Mouse (Mus musculus) adrenal gland, adult 8-10 months (tissue): ENCODE measurements around the gene Ppfia1. TPM values are rescaled to one million over a fixed set of nuclear protein-coding genes. Genes with fewer than 3 reads are reported as not detected.

ENCODE experiments used
- DNase-seq: peaks from one replicate; pipeline ENCODE4 v3.0.0; 2022
- total RNA-seq, 4 experiments: library from RNA; stranded (reverse); gene quantifications; 2 replicates each; pipeline ENCODE4 v1.2.4; 2022

Ppfia1 gene
- 10 to 100 TPM; 48.2 to 63.2 (median 54.5) TPM for total RNA-seq

GRCm38 (mm10) chr7:144553237-144554122 is at the start of gene Ppfia1:
Ppfia1 (minus strand) TSS chr7:144553729.
- peak; percentile 96 for DNase-seq

- no peak for DNase-seq
Measured at GRCm38 (mm10) chr7:144600333-144600900, 46.9 kb upstream of the Ppfia1 start.

- no peak for DNase-seq
Measured at GRCm38 (mm10) chr7:144589508-144589907, 36.0 kb upstream of the Ppfia1 start.

GRCm38 (mm10) chr7:144587291-144587690 is 33.8 kb upstream of the Ppfia1 start:
- DNase-seq = no peak

GRCm38 (mm10) chr7:144585648-144586047 is 32.1 kb upstream of the Ppfia1 start:
- DNase-seq = peak; percentile 55

- DNase-seq = no peak
Measured at GRCm38 (mm10) chr7:144583619-144584018, 30.1 kb upstream of the Ppfia1 start.

- DNase-seq = peak; percentile 93
Measured at GRCm38 (mm10) chr7:144582284-144582980, 28.9 kb upstream of the Ppfia1 start, which contains the start of gene Fadd. Fadd (minus strand) TSS chr7:144582463.

- DNase-seq = peak; percentile 89
Measured at GRCm38 (mm10) chr7:144581559-144582283, 28.2 kb upstream of the Ppfia1 start.

GRCm38 (mm10) chr7:144577876-144578275 is 24.3 kb upstream of the Ppfia1 start:
- no peak for DNase-seq

- DNase-seq = no peak
Measured at GRCm38 (mm10) chr7:144572234-144572633, 18.7 kb upstream of the Ppfia1 start.

- no peak for DNase-seq
Measured at GRCm38 (mm10) chr7:144571598-144571997, 18.1 kb upstream of the Ppfia1 start.

GRCm38 (mm10) chr7:144569428-144569827 is 15.9 kb upstream of the Ppfia1 start:
- no peak for DNase-seq

- DNase-seq = no peak
Measured at GRCm38 (mm10) chr7:144568091-144568490, 14.6 kb upstream of the Ppfia1 start.

- no peak for DNase-seq
Measured at GRCm38 (mm10) chr7:144566921-144567682, 13.6 kb upstream of the Ppfia1 start.

- no peak for DNase-seq
Measured at GRCm38 (mm10) chr7:144563456-144564155, 10.1 kb upstream of the Ppfia1 start.

GRCm38 (mm10) chr7:144562016-144562415 is 8.5 kb upstream of the Ppfia1 start:
- DNase-seq = no peak

- no peak for DNase-seq
Measured at GRCm38 (mm10) chr7:144560594-144560993, 7.1 kb upstream of the Ppfia1 start.

- DNase-seq = no peak
Measured at GRCm38 (mm10) chr7:144558552-144558951, 5.0 kb upstream of the Ppfia1 start.

GRCm38 (mm10) chr7:144554123-144554472 is 569 bp upstream of the Ppfia1 start:
- DNase-seq = no peak

GRCm38 (mm10) chr7:144552274-144552673 is 1.3 kb downstream of the Ppfia1 start:
- DNase-seq = no peak

- no peak for DNase-seq
Measured at GRCm38 (mm10) chr7:144550811-144551210, 2.7 kb downstream of the Ppfia1 start.
